Mouse (Mus musculus) thymus, adult 2 months (tissue): ENCODE data around the gene Fam178b.

Experiments used
- CTCF ChIP-seq: fragments of 200-500 bp; IDR thresholded peaks from 2 replicates; pipeline ENCODE4 v1.5.1; 2012; ENCODE audit warnings: mild to moderate bottlenecking, control low read depth, low read length, moderate library complexity, borderline replicate concordance; ENCODE audit not compliant: control insufficient read depth, poor library complexity, insufficient read depth; ENCODE audit errors: extremely low read depth
- POLR2A ChIP-seq: fragments of 200-500 bp; IDR thresholded peaks from 2 replicates; pipeline ENCODE4 v1.6.1; 2012; ENCODE audit warnings: mild to moderate bottlenecking, low read length, control low read depth, moderate library complexity; ENCODE audit not compliant: control insufficient read depth, poor library complexity, insufficient read depth; ENCODE audit errors: extremely low read depth

DNA sequence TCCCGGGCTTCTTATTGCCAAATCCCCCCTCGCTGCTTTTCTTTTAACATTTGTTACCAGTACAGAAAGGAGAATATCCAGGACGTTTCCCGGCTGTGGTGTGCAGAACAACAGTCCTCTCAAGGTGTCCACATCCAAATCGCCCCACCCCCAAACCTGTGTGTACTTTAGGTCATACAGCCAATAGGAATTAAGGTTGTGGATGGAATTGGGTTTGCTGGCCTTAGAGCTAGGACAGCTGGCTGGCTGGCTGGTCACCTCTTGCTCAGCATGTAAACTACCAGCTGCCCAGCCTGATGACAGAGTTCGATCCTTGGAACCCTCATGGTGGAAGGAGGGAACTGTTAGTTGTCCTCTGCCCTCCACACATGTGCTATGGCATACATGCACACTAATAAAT, 11.9 kb upstream of the Fam178b start:
- TF ChIP-seq CTCF (no peak), POLR2A (no peak)
